Mouse (Mus musculus): ENCODE measurements around the gene Ciapin1. TPM values are rescaled to one million over a fixed set of nuclear protein-coding genes. Genes with fewer than 3 reads are reported as not detected.

Gene Ciapin1
- polyA plus RNA-seq, 1 experiment from 2014 or later = 168 TPM

DNA sequence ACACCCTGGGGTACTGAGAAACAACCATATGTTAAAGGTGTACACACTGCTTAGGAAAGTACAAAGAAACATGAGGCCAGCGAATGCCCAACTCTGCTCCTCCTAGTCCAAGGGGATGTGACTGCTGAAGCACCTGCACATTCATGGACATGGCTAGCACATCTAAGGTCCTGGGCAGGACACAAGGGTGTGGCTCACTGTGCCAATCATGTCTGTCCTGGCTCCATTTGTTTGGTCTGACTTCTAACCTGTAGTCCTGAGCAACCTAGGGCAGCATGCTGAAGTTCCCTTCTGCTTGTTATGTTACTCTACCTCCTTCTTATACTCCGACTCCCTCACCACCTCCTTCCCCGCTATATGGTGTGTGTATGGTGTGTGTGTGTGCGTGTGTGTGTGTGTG is 43.8 kb downstream of the Ciapin1 start:
- Histone ChIP-seq H3K4me1 (ENCODE audit: control insufficient read depth, insufficient read depth, low read length) (no peaks in the 10 kb centered on the region), H3K9ac (ENCODE audit: low read length) (no peak overlapping the region), H3K27me3 (ENCODE audit: control insufficient read depth, insufficient read depth, low read length) (no peaks in the 10 kb centered on the region), H3K36me3 (ENCODE audit: control insufficient read depth, insufficient read depth, low read length) (no peaks in the 10 kb centered on the region), H3K27ac (ENCODE audit: low read depth, low read length) (no peak overlapping the region), H3K9me3 (ENCODE audit: control insufficient read depth, low read length) (no peaks in the 10 kb centered on the region), H3K4me2 (ENCODE audit: low read depth) (no peak overlapping the region), H3K4me3 (ENCODE audit: low read depth, low read length) (no peak overlapping the region)
- WGBS = 89% methylated on average over 4 of the region's 4 CpGs
- DNase-seq (ENCODE audit: low spot score) (no peak), ATAC-seq (ENCODE audit: insufficient read depth, low FRiP score, low TSS enrichment) (no peak)

DNA sequence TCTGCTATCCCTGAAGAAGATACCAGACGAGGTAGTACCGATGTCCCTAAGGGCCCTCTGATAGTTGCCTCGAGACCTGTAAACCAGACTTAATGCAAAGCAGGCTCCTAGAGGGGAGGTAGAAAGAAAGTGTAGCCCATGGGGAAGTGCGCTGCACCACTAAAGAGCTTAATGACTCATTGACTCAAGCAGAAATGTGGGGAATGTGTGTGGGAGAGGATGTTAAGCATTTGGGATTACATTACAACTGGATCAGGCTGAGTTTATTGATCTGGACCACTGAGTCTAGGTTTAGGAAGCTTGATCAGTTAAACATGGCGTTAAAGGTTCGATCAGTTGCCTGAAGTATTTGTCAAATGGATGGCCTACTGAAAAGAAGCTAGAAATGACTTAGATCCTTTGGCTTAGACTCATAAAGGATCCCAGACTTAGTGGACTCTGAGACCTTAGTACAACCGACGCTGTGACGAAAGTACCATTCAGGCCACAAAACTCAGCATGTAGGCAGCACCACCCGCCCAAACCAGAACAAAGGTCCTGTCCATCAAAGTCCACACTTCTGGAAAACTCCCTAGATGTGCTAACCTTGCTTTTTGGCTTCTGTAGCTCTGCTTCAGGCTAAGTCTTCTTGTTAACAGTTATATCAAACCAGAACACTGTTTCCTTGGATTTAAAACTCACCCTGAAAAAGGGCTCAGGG is 48.8 kb downstream of the Ciapin1 start:
- no peak for ATAC-seq (ENCODE audit: insufficient read depth, low FRiP score, low TSS enrichment)
- Histone ChIP-seq H3K27me3 (ENCODE audit: control insufficient read depth, insufficient read depth, low read length) (no peaks in the 10 kb centered on the region), H3K36me3 (ENCODE audit: control insufficient read depth, insufficient read depth, low read length) (no peaks in the 10 kb centered on the region), H3K4me3 (ENCODE audit: low read depth, low read length) (no peak overlapping the region), H3K4me2 (ENCODE audit: low read depth) (no peak overlapping the region), H3K9me3 (ENCODE audit: control insufficient read depth, low read length) (no peaks in the 10 kb centered on the region), H3K9ac (ENCODE audit: low read length) (no peak overlapping the region), H3K27ac (ENCODE audit: low read depth, low read length) (no peak overlapping the region), H3K4me1 (ENCODE audit: control insufficient read depth, insufficient read depth, low read length) (no peaks in the 10 kb centered on the region)
- WGBS = 70% methylated on average over 10 of the region's 10 CpGs
- DNase-seq (ENCODE audit: low spot score) = no peak

DNA sequence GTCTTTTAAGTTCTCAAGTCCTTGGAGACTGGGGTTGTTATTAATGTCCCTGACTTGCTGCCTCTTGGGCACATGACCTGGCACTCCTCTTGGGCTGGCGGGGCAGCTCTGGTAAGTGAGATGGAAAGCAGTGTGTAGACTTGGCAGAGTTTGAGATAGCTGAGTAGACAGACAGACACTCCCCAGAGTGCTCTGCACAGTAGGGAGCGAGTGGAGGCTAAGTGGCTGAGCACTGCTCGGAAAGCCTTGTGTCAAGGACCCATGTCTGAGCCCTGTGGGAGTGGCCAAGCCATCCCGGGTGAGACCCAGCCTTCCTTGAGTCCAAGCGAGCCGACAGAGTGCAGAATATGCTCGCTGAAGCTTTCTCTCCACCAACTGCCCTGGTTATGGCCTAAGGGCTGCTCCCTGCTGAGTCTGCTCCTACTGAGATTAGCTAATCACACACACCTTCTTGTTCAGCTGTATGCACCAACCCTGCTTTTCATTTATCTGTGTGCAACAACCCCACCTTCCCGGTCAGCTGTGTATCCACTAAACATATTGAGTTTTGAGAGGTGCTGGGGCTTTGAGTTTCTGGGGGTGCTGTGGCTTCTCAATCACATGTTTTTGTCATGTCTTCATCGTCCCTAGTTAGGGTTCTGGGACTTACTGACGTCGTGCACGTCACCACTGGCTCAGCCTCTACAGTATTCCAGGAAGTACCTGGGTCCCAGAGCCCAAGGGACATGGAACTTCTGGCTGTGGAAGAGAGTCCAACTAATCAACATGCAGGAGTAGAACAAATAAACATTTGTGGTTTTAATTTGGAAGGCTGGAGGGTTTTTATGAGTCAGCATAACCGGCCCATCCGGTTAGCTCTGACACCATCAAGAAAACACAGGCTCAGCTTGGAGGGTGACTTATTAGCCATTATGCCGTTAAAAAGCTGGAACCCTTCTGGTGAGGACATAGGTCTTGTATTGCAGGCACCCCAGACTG is 50.3 kb downstream of the Ciapin1 start:
- H3K27me3 ChIP-seq (ENCODE audit: control insufficient read depth, insufficient read depth, low read length) = no peaks in the 10 kb centered on the region
- H3K4me3 ChIP-seq (ENCODE audit: low read depth, low read length) = no peak overlapping the region
- ATAC-seq (ENCODE audit: insufficient read depth, low FRiP score, low TSS enrichment) (no peak), DNase-seq (ENCODE audit: low spot score) (no peak)
- H3K4me2 ChIP-seq (ENCODE audit: low read depth) = no peak overlapping the region
- 77% methylated on average over 15 of the region's 15 CpGs for WGBS
- H3K27ac ChIP-seq (ENCODE audit: low read depth, low read length) = no peak overlapping the region
- H3K9ac ChIP-seq (ENCODE audit: low read length) = no peak overlapping the region
- no peaks in the 10 kb centered on the region for H3K36me3 ChIP-seq (ENCODE audit: control insufficient read depth, insufficient read depth, low read length)
- no peaks in the 10 kb centered on the region for H3K9me3 ChIP-seq (ENCODE audit: control insufficient read depth, low read length)
- no peaks in the 10 kb centered on the region for H3K4me1 ChIP-seq (ENCODE audit: control insufficient read depth, insufficient read depth, low read length)

GRCm38 (mm10) chr8:94785995-94786595 is 52.1 kb downstream of the Ciapin1 start:
- Histone ChIP-seq H3K27ac (ENCODE audit: low read depth, low read length) (no peak overlapping the region), H3K4me2 (ENCODE audit: low read depth) (no peak overlapping the region), H3K27me3 (ENCODE audit: control insufficient read depth, insufficient read depth, low read length) (no peaks in the 10 kb centered on the region), H3K36me3 (ENCODE audit: control insufficient read depth, insufficient read depth, low read length) (no peaks in the 10 kb centered on the region), H3K4me1 (ENCODE audit: control insufficient read depth, insufficient read depth, low read length) (no peaks in the 10 kb centered on the region), H3K9me3 (ENCODE audit: control insufficient read depth, low read length) (no peaks in the 10 kb centered on the region), H3K9ac (ENCODE audit: low read length) (no peak overlapping the region), H3K4me3 (ENCODE audit: low read depth, low read length) (no peak overlapping the region)
- no peak for DNase-seq (ENCODE audit: low spot score)
- no peak for ATAC-seq (ENCODE audit: insufficient read depth, low FRiP score, low TSS enrichment)
- WGBS = 75% methylated on average over 6 of the region's 6 CpGs

- DNase-seq (ENCODE audit: low spot score) = no peak
- WGBS = 80% methylated on average over 12 of the region's 12 CpGs
- Histone ChIP-seq H3K36me3 (ENCODE audit: control insufficient read depth, insufficient read depth, low read length) (no peaks in the 10 kb centered on the region), H3K4me3 (ENCODE audit: low read depth, low read length) (no peak overlapping the region), H3K9ac (ENCODE audit: low read length) (no peak overlapping the region), H3K27me3 (ENCODE audit: control insufficient read depth, insufficient read depth, low read length) (no peaks in the 10 kb centered on the region), H3K4me1 (ENCODE audit: control insufficient read depth, insufficient read depth, low read length) (no peaks in the 10 kb centered on the region), H3K9me3 (ENCODE audit: control insufficient read depth, low read length) (no peaks in the 10 kb centered on the region), H3K27ac (ENCODE audit: low read depth, low read length) (no peak overlapping the region), H3K4me2 (ENCODE audit: low read depth) (no peak overlapping the region)
- ATAC-seq (ENCODE audit: insufficient read depth, low FRiP score, low TSS enrichment) = no peak
These were observed 52.7 kb downstream of the Ciapin1 start for GRCm38 (mm10) chr8:94785247-94785985.

DNA sequence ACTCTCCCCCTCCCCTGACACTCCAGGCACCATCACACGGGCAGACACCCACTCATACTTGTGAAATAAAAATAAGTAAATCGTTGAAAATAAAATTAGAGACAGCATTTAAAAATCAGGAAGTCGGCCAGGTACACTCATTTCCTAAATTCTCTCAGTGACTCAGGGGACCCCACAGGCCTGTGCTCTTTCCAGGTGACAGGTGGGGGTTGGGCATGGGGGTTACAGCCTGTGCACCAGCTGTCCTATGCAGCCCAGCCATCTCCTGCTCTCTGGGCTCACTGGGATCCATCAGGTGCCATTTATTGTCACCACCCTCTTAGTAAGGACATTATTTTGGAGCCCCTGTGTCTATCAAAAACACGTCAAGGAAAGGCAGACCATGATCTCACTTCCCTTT is 54.3 kb downstream of the Ciapin1 start:
- WGBS = 82% methylated on average over 4 of the region's 4 CpGs

DNA sequence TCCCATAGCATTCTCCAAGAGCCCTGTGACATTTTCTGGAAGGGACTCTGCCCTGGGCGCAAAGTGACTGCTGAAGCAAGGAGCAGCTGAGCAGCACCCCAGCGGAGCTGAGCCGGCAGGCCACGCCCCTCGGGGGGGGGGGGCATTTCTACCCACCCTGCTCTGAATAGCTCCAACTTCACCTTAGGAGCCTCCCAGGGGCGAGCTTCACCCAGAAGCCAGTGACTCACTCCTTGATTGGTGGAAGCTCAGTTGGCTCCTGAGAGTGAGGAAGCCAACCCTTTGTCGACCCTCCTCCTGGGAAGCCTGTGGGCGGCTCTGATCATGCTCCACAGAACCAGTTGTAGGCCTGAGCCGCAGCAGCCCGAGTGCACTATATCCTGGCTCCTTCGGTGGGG is 56.3 kb downstream of the Ciapin1 start:
- no peak overlapping the region for H3K4me3 ChIP-seq (ENCODE audit: low read depth, low read length)
- WGBS = 10% methylated on average over 9 of the region's 11 CpGs
- ATAC-seq (ENCODE audit: insufficient read depth, low FRiP score, low TSS enrichment) (no peak), DNase-seq (ENCODE audit: low spot score) (no peak)
- H3K9me3 ChIP-seq (ENCODE audit: control insufficient read depth, low read length) = no peaks in the 10 kb centered on the region
- H3K9ac ChIP-seq (ENCODE audit: low read length) = no peak overlapping the region
- H3K27ac ChIP-seq (ENCODE audit: low read depth, low read length) = no peak overlapping the region
- no peak overlapping the region for H3K4me2 ChIP-seq (ENCODE audit: low read depth)
- H3K27me3 ChIP-seq (ENCODE audit: control insufficient read depth, insufficient read depth, low read length) = no peaks in the 10 kb centered on the region
- no peaks in the 10 kb centered on the region for H3K4me1 ChIP-seq (ENCODE audit: control insufficient read depth, insufficient read depth, low read length)
- no peaks in the 10 kb centered on the region for H3K36me3 ChIP-seq (ENCODE audit: control insufficient read depth, insufficient read depth, low read length)

More for the DNA sequence above, 54.3 kb downstream of the Ciapin1 start:
- DNase-seq (ENCODE audit: low spot score) (no peak), ATAC-seq (ENCODE audit: insufficient read depth, low FRiP score, low TSS enrichment) (no peak)
- Histone ChIP-seq H3K9ac (ENCODE audit: low read length) (no peak overlapping the region), H3K36me3 (ENCODE audit: control insufficient read depth, insufficient read depth, low read length) (no peaks in the 10 kb centered on the region), H3K4me1 (ENCODE audit: control insufficient read depth, insufficient read depth, low read length) (no peaks in the 10 kb centered on the region), H3K4me3 (ENCODE audit: low read depth, low read length) (no peak overlapping the region), H3K27ac (ENCODE audit: low read depth, low read length) (no peak overlapping the region), H3K27me3 (ENCODE audit: control insufficient read depth, insufficient read depth, low read length) (no peaks in the 10 kb centered on the region), H3K9me3 (ENCODE audit: control insufficient read depth, low read length) (no peaks in the 10 kb centered on the region), H3K4me2 (ENCODE audit: low read depth) (no peak overlapping the region)

GRCm38 (mm10) chr8:94781155-94781837 is 56.9 kb downstream of the Ciapin1 start:
- Histone ChIP-seq H3K36me3 (ENCODE audit: control insufficient read depth, insufficient read depth, low read length) (no peaks in the 10 kb centered on the region), H3K9ac (ENCODE audit: low read length) (no peak overlapping the region), H3K4me2 (ENCODE audit: low read depth) (no peak overlapping the region), H3K4me3 (ENCODE audit: low read depth, low read length) (no peak overlapping the region), H3K27me3 (ENCODE audit: control insufficient read depth, insufficient read depth, low read length) (no peaks in the 10 kb centered on the region), H3K9me3 (ENCODE audit: control insufficient read depth, low read length) (no peaks in the 10 kb centered on the region), H3K27ac (ENCODE audit: low read depth, low read length) (no peak overlapping the region), H3K4me1 (ENCODE audit: control insufficient read depth, insufficient read depth, low read length) (no peaks in the 10 kb centered on the region)
- 65% methylated on average over 7 of the region's 7 CpGs for WGBS
- ATAC-seq (ENCODE audit: insufficient read depth, low FRiP score, low TSS enrichment) = no peak
- DNase-seq (ENCODE audit: low spot score) = no peak

All from neural tube, embryonic 11.5 days (tissue).